In genomic region chr12:117166266-117166665, GRCm38 (mm10) we compare ENCODE assay signal across 29 mouse cellular contexts.
DNase-seq lines count a peak whose midpoint lies in the region; ATAC-seq and TF ChIP-seq lines count a peak whose summit lies in the region.
"Had no signal": no experiment of that assay in that cellular context is flagged by ENCODE, and none has a peak within 500 bp of the region (broad histone marks: within the 10 kb centered on the region; RNA-seq: fewer than 3 reads in every experiment).

No protein-coding gene starts in this region.

- H3K36me3 ChIP-seq in midbrain, embryonic 14.5 days (ENCODE audit: control insufficient read depth, insufficient read depth, low read length): peaks cover 36% of the 10 kb centered on the region
- peaks cover 45% of the 10 kb centered on the region for H3K36me3 ChIP-seq in midbrain, embryonic 13.5 days
- H3K36me3 ChIP-seq in liver, postnatal 0 days (replicated peaks; ENCODE audit: insufficient read depth, low read length): no peaks in the 10 kb centered on the region
- H3K36me3 ChIP-seq: embryonic facial prominence, embryonic 13.5 days; forebrain, embryonic 15.5 days; heart, embryonic 12.5 days; heart, embryonic 15.5 days had no signal

- WGBS in midbrain, embryonic 14.5 days: 47% methylated on average over 5 of the region's 5 CpGs
- 44% methylated on average over 5 of the region's 5 CpGs for WGBS in midbrain, embryonic 13.5 days
- 77% methylated on average over 5 of the region's 5 CpGs for WGBS in liver, postnatal 0 days (ENCODE audit: insufficient replicate concordance)

- H3K9ac ChIP-seq in midbrain, embryonic 14.5 days (replicated peaks; ENCODE audit: low read length): no peak overlapping the region
- no peak overlapping the region for H3K9ac ChIP-seq in midbrain, embryonic 13.5 days (replicated peaks)
- no peak overlapping the region for H3K9ac ChIP-seq in liver, postnatal 0 days (replicated peaks)
- H3K9ac ChIP-seq: embryonic facial prominence, embryonic 13.5 days; forebrain, embryonic 15.5 days; heart, embryonic 12.5 days; heart, embryonic 15.5 days; hindbrain, embryonic 13.5 days had no signal

- peak; percentile 31 for DNase-seq in lung, postnatal 25 days (ENCODE audit: low spot score)
- no peak for DNase-seq in lung, postnatal 14 days
- DNase-seq in midbrain, embryonic 14.5 days: no peak
- DNase-seq in left cerebral cortex, postnatal 10 days (ENCODE audit: extremely low spot score in 1 of 2, low spot score in 2 of 2): no peak
- no peak for DNase-seq in liver, postnatal 0 days
- DNase-seq: adrenal gland, adult 2 months; adrenal gland, postnatal 14 days; cerebellum, adult 11-12 months; cerebellum, adult 8-10 months; cerebellum, postnatal 10 days; cerebellum, postnatal 36 days; embryo, embryonic 11 days; gastrocnemius, postnatal 10 days; gastrocnemius, postnatal 36 days; heart, postnatal 10 days; heart, postnatal 36 days had no signal

- TF ChIP-seq CTCF in liver, postnatal 0 days (IDR thresholded peaks at IDR 0.05; ENCODE audit: low read depth): no peak

- H3K9me3 ChIP-seq in midbrain, embryonic 14.5 days (ENCODE audit: control insufficient read depth, low read length): no peaks in the 10 kb centered on the region
- H3K9me3 ChIP-seq in midbrain, embryonic 13.5 days: no peaks in the 10 kb centered on the region
- no peaks in the 10 kb centered on the region for H3K9me3 ChIP-seq in liver, postnatal 0 days (ENCODE audit: low read length)
- H3K9me3 ChIP-seq: embryonic facial prominence, embryonic 10.5 days; embryonic facial prominence, embryonic 13.5 days; forebrain, embryonic 15.5 days; heart, embryonic 12.5 days; heart, embryonic 15.5 days; hindbrain, embryonic 10.5 days; hindbrain, embryonic 13.5 days had no signal

- H3K27me3 ChIP-seq in midbrain, embryonic 14.5 days (ENCODE audit: control insufficient read depth, insufficient read depth, low read length): no peaks in the 10 kb centered on the region
- H3K27me3 ChIP-seq in midbrain, embryonic 13.5 days: no peaks in the 10 kb centered on the region
- H3K27me3 ChIP-seq in liver, postnatal 0 days (ENCODE audit: insufficient read depth, low read length): peaks cover 14% of the 10 kb centered on the region; the same call in 1 of the 2 replicates

- intact Hi-C loops in left cerebral cortex, postnatal 10 days (cut with DNase I): no loop called here

- 0 out of 2 replicates have a peak overlapping the region, but pooled peaks have one; percentile 5 for H3K27ac ChIP-seq in midbrain, embryonic 14.5 days (replicated peaks; ENCODE audit: low read depth, low read length)
- no peak overlapping the region for H3K27ac ChIP-seq in midbrain, embryonic 13.5 days
- H3K27ac ChIP-seq in liver, postnatal 0 days (ENCODE audit: low read depth): no peak overlapping the region
- H3K27ac ChIP-seq: embryonic facial prominence, embryonic 10.5 days; embryonic facial prominence, embryonic 13.5 days; forebrain, embryonic 15.5 days; heart, embryonic 15.5 days; hindbrain, embryonic 10.5 days; hindbrain, embryonic 13.5 days had no signal

- no peak for ATAC-seq in midbrain, embryonic 14.5 days (ENCODE audit: low FRiP score, low TSS enrichment)
- ATAC-seq in midbrain, embryonic 13.5 days: no peak
- peak; percentile 83 for ATAC-seq in granulocyte monocyte progenitor cell, adult 5-6 weeks (replicated peaks; ENCODE audit: poor library complexity, severe bottlenecking)
- ATAC-seq in megakaryocyte, adult 5-6 weeks (ENCODE audit: poor library complexity, severe bottlenecking): peak; percentile 85
- ATAC-seq in liver, postnatal 0 days: no peak
- ATAC-seq: CD4-positive, CD25-positive, alpha-beta regulatory T cell, adult 4 months; forebrain, embryonic 15.5 days; hindbrain, embryonic 16.5 days had no signal

- H3K4me2 ChIP-seq in midbrain, embryonic 14.5 days (ENCODE audit: low read length): no peak overlapping the region
- H3K4me2 ChIP-seq in midbrain, embryonic 13.5 days (replicated peaks): no peak overlapping the region
- no peak overlapping the region for H3K4me2 ChIP-seq in liver, postnatal 0 days (ENCODE audit: low read depth, low read length)
- H3K4me2 ChIP-seq: embryonic facial prominence, embryonic 13.5 days; forebrain, embryonic 15.5 days; heart, embryonic 12.5 days; heart, embryonic 15.5 days; hindbrain, embryonic 13.5 days had no signal

- H3K4me1 ChIP-seq in midbrain, embryonic 14.5 days (ENCODE audit: control insufficient read depth, insufficient read depth, low read length): peaks cover 89% of the 10 kb centered on the region
- H3K4me1 ChIP-seq in midbrain, embryonic 13.5 days (replicated peaks): peaks cover 97% of the 10 kb centered on the region
- H3K4me1 ChIP-seq in liver, postnatal 0 days (ENCODE audit: insufficient read depth): no peaks in the 10 kb centered on the region
- H3K4me1 ChIP-seq: embryonic facial prominence, embryonic 13.5 days had no signal

- no peak overlapping the region for H3K4me3 ChIP-seq in midbrain, embryonic 14.5 days (replicated peaks; ENCODE audit: low read depth, low read length)
- H3K4me3 ChIP-seq in midbrain, embryonic 13.5 days (replicated peaks): no peak overlapping the region
- H3K4me3 ChIP-seq in liver, postnatal 0 days (ENCODE audit: low read depth, low read length): no peak overlapping the region
- H3K4me3 ChIP-seq: embryonic facial prominence, embryonic 10.5 days; embryonic facial prominence, embryonic 13.5 days; erythroblast, embryonic 14.5 days; forebrain, embryonic 15.5 days; heart, embryonic 12.5 days; heart, embryonic 15.5 days; hindbrain, embryonic 10.5 days; hindbrain, embryonic 13.5 days had no signal

- no peak for TF ChIP-seq EP300 in liver, postnatal 0 days (IDR thresholded peaks at IDR 0.05; ENCODE audit: low read depth)

Comparison
In these comparisons a context has a peak if more than half of its experiments do, and no peak if none do; other contexts are left out.
1. ATAC-seq: peak in granulocyte monocyte progenitor cell, adult 5-6 weeks (single experiment) and megakaryocyte, adult 5-6 weeks (single experiment); none in midbrain, embryonic 14.5 days (single experiment), midbrain, embryonic 13.5 days (single experiment) and liver, postnatal 0 days (single experiment).